ENCODE assay signal across 27 mouse cellular contexts in genomic region chr1:36768786-36769185, GRCm38 (mm10). TPM values are rescaled to one million over a fixed set of nuclear protein-coding genes. Genes with fewer than 3 reads are reported as not detected.
"Had no signal": no experiment of that assay in that cellular context is flagged by ENCODE, and none has a peak within 500 bp of the region (broad histone marks: within the 10 kb centered on the region; RNA-seq: fewer than 3 reads in every experiment).

No protein-coding gene starts in this region.

- ATAC-seq: hindbrain, postnatal 0 days; intestine, embryonic 16.5 days had no signal

- DNase-seq: gastrocnemius, adult 2 months; gastrocnemius, postnatal 10 days; gastrocnemius, postnatal 25 days; heart, adult 11 months; heart, adult 2 months; heart, postnatal 14 days; heart, postnatal 36 days; kidney, adult 11 months; kidney, adult 2 months; kidney, adult 9 months; kidney, postnatal 14 days; kidney, postnatal 36 days; layer of hippocampus, adult 9-11 months; layer of hippocampus, postnatal 36 days; liver; liver, embryonic 13.5 days had no signal

RNA-seq across cellular contexts. Expression of gene Zap70, which starts 7.2 kb away (rescaled TPM):
- polyA plus RNA-seq: liver, embryonic 13.5 days had no signal

RNA-seq across cellular contexts. Expression of gene 4933424G06Rik, which starts 58.8 kb away (rescaled TPM):
- polyA plus RNA-seq: heart, adult 2 months; heart, embryonic 11.5 days; heart, embryonic 13.5 days; heart, postnatal 0 days; intestine, embryonic 14.5 days; kidney, adult 2 months; kidney, embryonic 15.5 days; large intestine, adult 2 months; limb, embryonic 10.5 days; liver, embryonic 11.5 days; liver, embryonic 13.5 days; liver, embryonic 15.5 days had no signal
